In genomic region chr16:81187579-81188179, GRCm38 (mm10) we compare ENCODE assay signal across 19 mouse cellular contexts. TPM values are rescaled to one million over a fixed set of nuclear protein-coding genes. Genes with fewer than 3 reads are reported as not detected.
DNase-seq lines count a peak whose midpoint lies in the region; ATAC-seq and TF ChIP-seq lines count a peak whose summit lies in the region.
"Had no signal": no experiment of that assay in that cellular context is flagged by ENCODE, and none has a peak within 500 bp of the region (broad histone marks: within the 10 kb centered on the region; RNA-seq: fewer than 3 reads in every experiment).

No protein-coding gene starts in this region.

- no peak for ATAC-seq in hindbrain, embryonic 14.5 days (ENCODE audit: low FRiP score)
- no peak for ATAC-seq in hindbrain, embryonic 12.5 days (ENCODE audit: low FRiP score)
- no peak for ATAC-seq in liver, embryonic 11.5 days (replicated peaks; ENCODE audit: low FRiP score)
- ATAC-seq in neural tube, embryonic 14.5 days (ENCODE audit: low read depth): peak; percentile 65; the same call in 1 of the 2 replicates
- ATAC-seq: activated CD4-positive, CD25-positive, alpha-beta regulatory T cell, adult 4 months; Patski had no signal

- H3K79me2 ChIP-seq in liver, adult 2 months (ENCODE audit: control insufficient read depth, insufficient read depth, low read length): no peaks in the 10 kb centered on the region

- no peak overlapping the region for H3K9ac ChIP-seq in hindbrain, embryonic 14.5 days
- no peak overlapping the region for H3K9ac ChIP-seq in hindbrain, embryonic 12.5 days
- no peak overlapping the region for H3K9ac ChIP-seq in liver, adult 2 months (ENCODE audit: low read depth, low read length)
- H3K9ac ChIP-seq in liver, embryonic 11.5 days (ENCODE audit: low read depth, low read length): no peak overlapping the region
- H3K9ac ChIP-seq in neural tube, embryonic 14.5 days (replicated peaks; ENCODE audit: low read depth, low read length): no peak overlapping the region
- H3K9ac ChIP-seq: limb, embryonic 15.5 days had no signal

- DNase-seq in hindbrain, embryonic 14.5 days (ENCODE audit: low spot score): no peak
- DNase-seq in liver, adult 2 months (ENCODE audit: extremely low read depth, low read depth, low spot score): peak; percentile 91
- DNase-seq in liver, embryonic 11.5 days (ENCODE audit: low spot score): no peak
- DNase-seq in cerebellum, adult 9-11 months: peak; percentile 25
- no peak for DNase-seq in gastrocnemius, postnatal 10 days
- DNase-seq: adrenal gland, postnatal 14 days; embryo, embryonic 11 days; gastrocnemius, postnatal 36 days; kidney, adult 8-10 months; lung, adult 18-20 months; thymus, postnatal 14 days had no signal

- no peak overlapping the region for H3K27ac ChIP-seq in hindbrain, embryonic 14.5 days
- no peak overlapping the region for H3K27ac ChIP-seq in hindbrain, embryonic 12.5 days
- peak overlapping the region; percentile 36 for H3K27ac ChIP-seq in liver, adult 2 months (replicated peaks; ENCODE audit: insufficient read depth, low read depth, low read length)
- H3K27ac ChIP-seq in liver, embryonic 11.5 days (ENCODE audit: low read depth, low read length): no peak overlapping the region
- H3K27ac ChIP-seq in neural tube, embryonic 14.5 days (ENCODE audit: low read depth, low read length): no peak overlapping the region
- H3K27ac ChIP-seq: limb, embryonic 15.5 days; stomach, postnatal 0 days had no signal

- no peaks in the 10 kb centered on the region for H3K4me1 ChIP-seq in hindbrain, embryonic 14.5 days (replicated peaks; ENCODE audit: control insufficient read depth, insufficient read depth, low read length)
- no peaks in the 10 kb centered on the region for H3K4me1 ChIP-seq in hindbrain, embryonic 12.5 days
- H3K4me1 ChIP-seq in liver, adult 2 months (ENCODE audit: control insufficient read depth, insufficient read depth, low read length): peaks cover 4% of the 10 kb centered on the region; the same call in 1 of the 2 replicates
- H3K4me1 ChIP-seq in liver, embryonic 11.5 days (replicated peaks; ENCODE audit: control insufficient read depth, insufficient read depth, low read length): no peaks in the 10 kb centered on the region
- no peaks in the 10 kb centered on the region for H3K4me1 ChIP-seq in neural tube, embryonic 14.5 days (ENCODE audit: control insufficient read depth, insufficient read depth, low read length)
- H3K4me1 ChIP-seq: limb, embryonic 15.5 days had no signal

- H3K36me3 ChIP-seq in hindbrain, embryonic 14.5 days (replicated peaks; ENCODE audit: control insufficient read depth, insufficient read depth): no peaks in the 10 kb centered on the region
- no peaks in the 10 kb centered on the region for H3K36me3 ChIP-seq in hindbrain, embryonic 12.5 days
- H3K36me3 ChIP-seq in liver, adult 2 months (ENCODE audit: control insufficient read depth, insufficient read depth, low read length): no peaks in the 10 kb centered on the region
- no peaks in the 10 kb centered on the region for H3K36me3 ChIP-seq in liver, embryonic 11.5 days (ENCODE audit: control insufficient read depth, insufficient read depth, low read length)
- no peaks in the 10 kb centered on the region for H3K36me3 ChIP-seq in neural tube, embryonic 14.5 days (ENCODE audit: control insufficient read depth, insufficient read depth, low read length)
- H3K36me3 ChIP-seq: limb, embryonic 15.5 days had no signal

- no peak overlapping the region for H3K4me3 ChIP-seq in hindbrain, embryonic 14.5 days (replicated peaks; ENCODE audit: low read length)
- no peak overlapping the region for H3K4me3 ChIP-seq in hindbrain, embryonic 12.5 days
- peak overlapping the region; percentile 8 for H3K4me3 ChIP-seq in liver, adult 2 months (ENCODE audit: insufficient read depth, low read depth, low read length)
- H3K4me3 ChIP-seq in liver, embryonic 11.5 days (ENCODE audit: low read depth, low read length): no peak overlapping the region
- no peak overlapping the region for H3K4me3 ChIP-seq in neural tube, embryonic 14.5 days (ENCODE audit: low read depth, low read length)
- H3K4me3 ChIP-seq: limb, embryonic 15.5 days had no signal

- no peak for TF ChIP-seq POLR2A in liver, adult 2 months (IDR thresholded peaks at IDR 0.05; ENCODE audit: extremely low read depth, insufficient read depth, low read length)

- no peak for TF ChIP-seq CTCF in liver, adult 2 months (IDR thresholded peaks at IDR 0.05; ENCODE audit: low read depth, low read length)

- no peaks in the 10 kb centered on the region for H3K9me3 ChIP-seq in hindbrain, embryonic 14.5 days (ENCODE audit: control insufficient read depth, low read length)
- no peaks in the 10 kb centered on the region for H3K9me3 ChIP-seq in hindbrain, embryonic 12.5 days (replicated peaks)
- no peaks in the 10 kb centered on the region for H3K9me3 ChIP-seq in liver, embryonic 11.5 days (ENCODE audit: control insufficient read depth, low read length)
- no peaks in the 10 kb centered on the region for H3K9me3 ChIP-seq in neural tube, embryonic 14.5 days (ENCODE audit: control insufficient read depth, low read length)
- H3K9me3 ChIP-seq: limb, embryonic 15.5 days had no signal

- peak overlapping the region; percentile 23; the same call in 1 of the 2 replicates for H3K4me2 ChIP-seq in hindbrain, embryonic 14.5 days (replicated peaks)
- H3K4me2 ChIP-seq in hindbrain, embryonic 12.5 days (replicated peaks): no peak overlapping the region
- no peak overlapping the region for H3K4me2 ChIP-seq in liver, embryonic 11.5 days
- no peak overlapping the region for H3K4me2 ChIP-seq in neural tube, embryonic 14.5 days (ENCODE audit: low read depth, low read length)
- H3K4me2 ChIP-seq: limb, embryonic 15.5 days had no signal

- H3K27me3 ChIP-seq in hindbrain, embryonic 14.5 days (ENCODE audit: control insufficient read depth, insufficient read depth, low read length): no peaks in the 10 kb centered on the region
- no peaks in the 10 kb centered on the region for H3K27me3 ChIP-seq in hindbrain, embryonic 12.5 days
- H3K27me3 ChIP-seq in liver, adult 2 months (ENCODE audit: control insufficient read depth, insufficient read depth, low read length): no peaks in the 10 kb centered on the region
- H3K27me3 ChIP-seq in liver, embryonic 11.5 days (replicated peaks; ENCODE audit: control insufficient read depth, insufficient read depth, low read length): no peaks in the 10 kb centered on the region
- H3K27me3 ChIP-seq in neural tube, embryonic 14.5 days (ENCODE audit: control insufficient read depth, insufficient read depth, low read length): no peaks in the 10 kb centered on the region
- H3K27me3 ChIP-seq: limb, embryonic 15.5 days; Patski had no signal

- 73% methylated on average over 16 of the region's 16 CpGs for WGBS in hindbrain, embryonic 14.5 days
- WGBS in hindbrain, embryonic 12.5 days: 85% methylated on average over 16 of the region's 16 CpGs
- WGBS in liver, adult 2 months: 44% methylated on average over 16 of the region's 16 CpGs
- 79% methylated on average over 16 of the region's 16 CpGs for WGBS in liver, embryonic 11.5 days
- WGBS in neural tube, embryonic 14.5 days: 67% methylated on average over 16 of the region's 16 CpGs

RNA-seq across cellular contexts. Expression of gene Ncam2, which starts 12.8 kb away (rescaled TPM):
- 29.9 and 32.0 TPM in 2 replicates for polyA plus RNA-seq in hindbrain, embryonic 14.5 days (2014; fragmentation: Nextera tagmentation; extraction: Ambion mirVana)
- polyA plus RNA-seq in hindbrain, embryonic 12.5 days (2016; fragmentation: Nextera tagmentation; extraction: Ambion mirVana): 8.0 and 9.0 TPM in 2 replicates
- total RNA-seq in liver, adult 2 months (2014; rRNA removed): 1.1 and 2.8 TPM in 2 replicates
- polyA plus RNA-seq in liver, adult 2 months (2012; rRNA removed): 0.09 and 0.21 TPM in 2 replicates
- polyA plus RNA-seq in liver, embryonic 11.5 days (2014; fragmentation: Nextera tagmentation; extraction: Ambion mirVana): 0.09 and 0.23 TPM in 2 replicates
- polyA plus RNA-seq in neural tube, embryonic 14.5 days (2014; fragmentation: Nextera tagmentation; extraction: Ambion mirVana): 45.2 and 51.9 TPM in 2 replicates
- total RNA-seq in gastrocnemius, postnatal 10 days (2021): 1 to 10 TPM in 1 of 2 experiments, under 1 TPM in 1; 0.59 to 1.3 TPM
- total RNA-seq: gastrocnemius, postnatal 36 days; megakaryocyte-erythroid progenitor cell, adult 5-6 weeks; neutrophil, adult 5-6 weeks had no signal
- polyA plus RNA-seq: activated CD4-positive, CD25-positive, alpha-beta regulatory T cell, adult 4 months; Patski had no signal

Comparison
In these comparisons a context has a peak if more than half of its experiments do, and no peak if none do; other contexts are left out.
1. DNase-seq: peak in liver, adult 2 months (single experiment) and cerebellum, adult 9-11 months (single experiment); none in hindbrain, embryonic 14.5 days (single experiment), liver, embryonic 11.5 days (single experiment) and gastrocnemius, postnatal 10 days (single experiment).